Mouse (Mus musculus) midbrain, embryonic 15.5 days (tissue): ENCODE results near the gene Net1. TPM values are rescaled to one million over a fixed set of nuclear protein-coding genes. Genes with fewer than 3 reads are reported as not detected.
"Not testable (repeated sequence)": the region's sequence is repeated elsewhere in the genome, so short reads cannot be mapped to it uniquely, and the experiment has no call there.

Experiments
- ATAC-seq: fragments of 200-750 bp; cut with Nextera tagmentation; replicated peaks from 2 replicates; pipeline ENCODE4 v1.8.0; 2017; ENCODE audit warnings: moderate TSS enrichment
- H3K27ac ChIP-seq: fragments of 300-500 bp; sonication (generic); 2 replicates; pipeline ENCODE4 v1.5.1; 2015; ENCODE audit warnings: mild to moderate bottlenecking, inconsistent platforms
- H3K27me3 ChIP-seq: fragments of 300-500 bp; sonication (generic); replicated peaks from 2 replicates; pipeline ENCODE4 v1.6.1; 2015; ENCODE audit warnings: inconsistent platforms
- H3K36me3 ChIP-seq: fragments of 300-500 bp; sonication (generic); replicated peaks from 2 replicates; pipeline ENCODE4 v1.6.1; 2015; ENCODE audit warnings: inconsistent platforms
- H3K4me1 ChIP-seq: fragments of 300-500 bp; sonication (generic); 2 replicates; pipeline ENCODE4 v1.6.1; 2015; ENCODE audit warnings: inconsistent platforms
- H3K4me2 ChIP-seq: fragments of 300-500 bp; sonication (generic); 2 replicates; pipeline ENCODE4 v1.6.1; 2015; ENCODE audit warnings: inconsistent platforms, mild to moderate bottlenecking, moderate library complexity
- H3K4me3 ChIP-seq: fragments of 300-500 bp; sonication (generic); 2 replicates; pipeline ENCODE4 v1.5.1; 2015; ENCODE audit warnings: mild to moderate bottlenecking, inconsistent platforms
- H3K9ac ChIP-seq: fragments of 300-500 bp; sonication (generic); 2 replicates; pipeline ENCODE4 v1.6.1; 2015; ENCODE audit warnings: mild to moderate bottlenecking, inconsistent platforms
- H3K9me3 ChIP-seq: fragments of 300-500 bp; sonication (generic); 2 replicates; pipeline ENCODE4 v1.6.1; 2016; ENCODE audit warnings: inconsistent platforms
- WGBS: fragments of 180-500 bp; shearing (Covaris S2); methylation state at CpG from one replicate; pipeline ENCODE4 v1.1.7; 2015; ENCODE audit warnings: mixed read lengths; 5-methylcytosine and 5-hydroxymethylcytosine counted together
- microRNA-seq: library from miRNA; unstranded; fragments of <30 nt; microRNA quantifications from one replicate; pipeline ENCODE4, GENCODE M21; 2016
- polyA plus RNA-seq: library from polyadenylated mRNA; unstranded; fragments of >200 nt; fragmentation: Nextera tagmentation; extraction: Ambion mirVana; gene quantifications from 2 replicates; pipeline ENCODE4 v1.2.1, GENCODE M21; 2015

Gene Net1
- polyA plus RNA-seq, 1 experiment from 2014 or later, result 12.2 TPM

DNA sequence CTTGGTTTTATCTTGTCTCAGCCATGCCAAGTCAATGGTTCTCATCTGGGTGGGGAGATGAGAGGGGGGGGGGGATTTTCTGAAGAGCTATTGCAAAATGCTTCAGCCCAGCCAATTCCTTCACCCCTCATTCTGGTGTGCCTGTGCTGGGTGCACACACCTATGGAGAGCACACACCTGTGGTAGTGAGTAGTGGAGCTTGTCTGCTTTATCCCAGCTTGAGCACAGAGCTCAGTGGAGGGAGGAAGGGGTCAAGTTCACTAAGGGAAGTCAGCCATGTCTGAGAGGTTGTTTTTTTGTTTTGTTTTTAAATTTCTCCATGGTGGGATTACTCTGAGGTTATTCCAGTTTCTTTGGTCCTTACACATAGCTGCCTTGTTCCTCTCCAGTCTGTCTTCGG is 61.8 kb downstream of the Net1 start:
- ATAC-seq, result no peak
- Histone ChIP-seq H3K9me3 (no peaks in the 10 kb centered on the region), H3K27ac (no peak overlapping the region), H3K36me3 (no peaks in the 10 kb centered on the region), H3K9ac (no peak overlapping the region), H3K4me3 (no peak overlapping the region), H3K27me3 (no peaks in the 10 kb centered on the region), H3K4me2 (no peak overlapping the region), H3K4me1 (no peaks in the 10 kb centered on the region)
- WGBS, result 79% methylated on average over 1 of the region's 1 CpGs

GRCm38 (mm10) chr13:3854856-3855255 is 63.2 kb downstream of the Net1 start:
- Histone ChIP-seq H3K9me3 (no peaks in the 10 kb centered on the region), H3K27ac (no peak overlapping the region), H3K4me1 (no peaks in the 10 kb centered on the region), H3K4me2 (no peak overlapping the region), H3K36me3 (no peaks in the 10 kb centered on the region), H3K9ac (no peak overlapping the region), H3K27me3 (no peaks in the 10 kb centered on the region), H3K4me3 (no peak overlapping the region)
- WGBS, result 85% methylated on average over 2 of the region's 2 CpGs
- ATAC-seq, result no peak

DNA sequence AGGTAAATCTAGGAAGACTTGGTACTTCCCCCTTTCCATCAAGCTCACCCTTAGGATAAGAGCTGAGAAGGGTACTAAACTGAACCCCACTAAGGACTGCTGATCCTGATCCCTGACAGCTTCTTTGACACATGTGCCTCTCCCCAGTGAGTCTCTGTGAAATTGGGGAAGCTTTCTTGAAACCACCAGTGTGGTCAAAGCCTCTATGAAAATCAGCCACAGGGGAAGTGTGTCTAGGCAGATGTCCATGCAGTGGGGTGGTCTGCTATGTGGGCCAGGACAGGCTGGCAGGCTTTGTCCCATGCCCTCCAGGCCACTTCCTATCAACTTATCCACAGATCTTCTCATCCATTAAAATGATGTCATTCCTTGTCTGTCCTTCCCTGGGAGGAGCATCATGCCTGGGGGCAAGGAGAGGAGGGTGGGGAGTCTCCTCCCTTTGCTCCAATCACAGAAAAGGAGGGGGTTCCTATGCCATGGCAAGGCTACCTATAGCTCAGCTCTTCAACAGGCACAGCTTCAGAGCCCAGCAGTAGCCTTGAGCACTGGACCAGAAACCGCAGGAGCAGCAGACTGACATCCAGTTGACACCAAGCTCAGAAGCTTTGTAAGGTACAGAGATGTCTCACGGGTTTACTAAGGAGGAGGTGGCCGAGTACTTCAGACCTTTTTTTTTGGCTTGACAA is 64.2 kb downstream of the Net1 start, which contains the start of gene Calm5:
Calm5 (plus strand) TSS at position 526 of the 686 bp plus-strand sequence.
- WGBS, result 90% methylated on average over 3 of the region's 3 CpGs
- ATAC-seq, result not testable (repeated sequence)

GRCm38 (mm10) chr13:3850330-3850729 is 67.7 kb downstream of the Net1 start:
- Histone ChIP-seq H3K4me3 (no peak overlapping the region), H3K4me2 (no peak overlapping the region), H3K4me1 (no peaks in the 10 kb centered on the region), H3K27me3 (no peaks in the 10 kb centered on the region), H3K9me3 (no peaks in the 10 kb centered on the region), H3K36me3 (no peaks in the 10 kb centered on the region), H3K27ac (no peak overlapping the region), H3K9ac (no peak overlapping the region)
- ATAC-seq, result no peak
- 71% methylated on average over 1 of the region's 1 CpGs for WGBS

More for the DNA sequence above, 64.2 kb downstream of the Net1 start, which contains the start of gene Calm5:
- not testable (repeated sequence) for H3K9me3 ChIP-seq, H3K9ac ChIP-seq, H3K36me3 ChIP-seq, H3K27me3 ChIP-seq, H3K4me2 ChIP-seq, H3K27ac ChIP-seq, H3K4me3 ChIP-seq, H3K4me1 ChIP-seq

- H3K27ac ChIP-seq, ATAC-seq, H3K4me3 ChIP-seq: not testable (repeated sequence)
Observed at GRCm38 (mm10) chr13:3840662-3841061, 77.4 kb downstream of the Net1 start.

GRCm38 (mm10) chr13:3837312-3837807 is 80.7 kb downstream of the Net1 start, which contains the start of gene Calm4:
Gene Calm4 (plus strand): TSS chr13:3837757.
- H3K4me2 ChIP-seq, H3K9me3 ChIP-seq, H3K4me3 ChIP-seq, H3K4me1 ChIP-seq, H3K36me3 ChIP-seq, H3K27me3 ChIP-seq, H3K27ac ChIP-seq, ATAC-seq, H3K9ac ChIP-seq: not testable (repeated sequence)

More at GRCm38 (mm10) chr13:3840662-3841061, 77.4 kb downstream of the Net1 start:
- H3K9ac ChIP-seq, H3K4me1 ChIP-seq, H3K4me2 ChIP-seq, H3K36me3 ChIP-seq, H3K9me3 ChIP-seq, H3K27me3 ChIP-seq: not testable (repeated sequence)

GRCm38 (mm10) chr13:3833644-3834043 is 84.4 kb downstream of the Net1 start:
- H3K4me1 ChIP-seq, H3K27ac ChIP-seq, H3K36me3 ChIP-seq, H3K9me3 ChIP-seq, H3K27me3 ChIP-seq, H3K9ac ChIP-seq, H3K4me2 ChIP-seq, ATAC-seq, H3K4me3 ChIP-seq: not testable (repeated sequence)

GRCm38 (mm10) chr13:3832450-3832849 is 85.6 kb downstream of the Net1 start:
- Histone ChIP-seq H3K4me3 (no peak overlapping the region), H3K9ac (no peak overlapping the region), H3K36me3 (no peaks in the 10 kb centered on the region), H3K4me2 (no peak overlapping the region), H3K27ac (no peak overlapping the region), H3K27me3 (no peaks in the 10 kb centered on the region), H3K9me3 (no peaks in the 10 kb centered on the region), H3K4me1 (no peaks in the 10 kb centered on the region)
- ATAC-seq, result no peak
- WGBS, result 83% methylated on average over 2 of the region's 2 CpGs

Small RNAs within 50 kb of the gene (microRNA-seq; reads per million reads assigned to microRNA genes)
- not detected for gene Gm22460

Other genes with a start within 250 kb of the Net1 start
- not detected in 2 replicates for gene Calml3, start 113.9 kb downstream of the Net1 start, polyA plus RNA-seq
- gene Calm4, start 80.5 kb downstream of the Net1 start, polyA plus RNA-seq, result not detected in 2 replicates
- gene Calm5, start 64.0 kb downstream of the Net1 start, polyA plus RNA-seq, result not detected in 2 replicates
- gene Tubal3, start 54 bp upstream of the Net1 start, polyA plus RNA-seq, result not detected in 2 replicates
- gene Ucn3, start 27.1 kb upstream of the Net1 start, polyA plus RNA-seq, result not detected in 2 replicates
- gene Akr1c14, start 130.8 kb upstream of the Net1 start, polyA plus RNA-seq, result 0.52 and 1.1 TPM in 2 replicates
- gene Akr1c18, start 232.4 kb upstream of the Net1 start, polyA plus RNA-seq, result not detected in 2 replicates